Mouse (Mus musculus) ES-Bruce4 (cell line): ENCODE measurements around the gene Pias1.

Experiments used
- CTCF ChIP-seq: IDR thresholded peaks from one replicate; pipeline ENCODE4 v1.8.1; 2011; ENCODE audit warnings: low read depth, low read length
- EP300 ChIP-seq: IDR thresholded peaks from 2 replicates; pipeline ENCODE4 v1.6.1; 2011; ENCODE audit warnings: low read depth, low read length; ENCODE audit not compliant: insufficient read depth
- POLR2A ChIP-seq: IDR thresholded peaks from one replicate; pipeline ENCODE4 v1.8.1; 2011; ENCODE audit warnings: low read length; ENCODE audit not compliant: insufficient read depth

DNA sequence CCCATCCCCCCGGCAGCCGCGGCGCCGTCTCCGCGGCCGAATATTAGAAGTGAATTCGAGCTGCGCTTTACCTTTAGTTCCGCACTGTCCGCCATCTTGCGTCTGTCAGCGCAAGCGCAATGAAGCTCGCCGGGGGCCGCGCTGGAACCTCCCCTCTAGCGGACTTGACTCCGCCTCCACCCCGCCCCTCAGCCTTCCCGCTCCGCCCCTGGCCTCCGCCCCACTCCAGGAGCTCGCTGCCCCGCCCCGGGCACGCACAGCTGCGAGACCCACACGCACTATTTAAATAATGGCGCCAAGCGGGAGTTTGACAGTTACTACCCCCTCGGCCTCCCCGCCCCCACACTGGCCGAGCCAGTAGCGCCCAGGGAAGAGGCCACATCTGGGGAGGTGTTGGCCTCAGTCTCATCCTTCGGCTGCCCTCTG lies 6.9 kb downstream of the Pias1 start:
- no peak for TF ChIP-seq POLR2A
- TF ChIP-seq CTCF, result no peak
- 0 out of 2 replicates have a peak, but pooled peaks have one; percentile 45 for TF ChIP-seq EP300
